Mouse (Mus musculus) megakaryocyte-erythroid progenitor cell, adult 5-6 weeks (primary cell): Measurements from ENCODE around the gene Clec16a. TPM values are rescaled to one million over a fixed set of nuclear protein-coding genes. Genes with fewer than 3 reads are reported as not detected.

Experiments used
- total RNA-seq, 2 experiments: library from RNA; stranded (forward) in 1 of 2; stranded (reverse) in 1 of 2; fragments of 200-1000, 215-1000 nt in 1 of 2; fragments of >200 nt in 1 of 2; fragmentation: Nextera tagmentation in 1 of 2; gene quantifications; 2 replicates each; pipeline ENCODE4 v1.2.3; 2014 to 2017

Gene Clec16a
- total RNA-seq, 2 experiments from 2014 or later, result 6.3 to 13.2 TPM

Other genes starting within 250 kb of the Clec16a start
- not detected in 2 replicates for gene Emp2, start 231.4 kb upstream of the Clec16a start, total RNA-seq (2014; fragmentation: Nextera tagmentation)
- gene Emp2, start 231.4 kb upstream of the Clec16a start, total RNA-seq (2017), result not detected in 2 replicates
- not detected in 2 replicates for gene Tekt5, start 149.8 kb upstream of the Clec16a start, total RNA-seq (2014; fragmentation: Nextera tagmentation)
- 0.19 TPM in 1 of 2 replicates, not detected in the other for gene Tekt5, start 149.8 kb upstream of the Clec16a start, total RNA-seq (2017)
- gene Nubp1, start 133.4 kb upstream of the Clec16a start, total RNA-seq (2014; fragmentation: Nextera tagmentation), result 39.1 and 51.6 TPM in 2 replicates
- 46.8 and 51.8 TPM in 2 replicates for gene Nubp1, start 133.4 kb upstream of the Clec16a start, total RNA-seq (2017)
- gene Tvp23a, start 98.0 kb upstream of the Clec16a start, total RNA-seq (2014; fragmentation: Nextera tagmentation), result not detected in 2 replicates
- gene Tvp23a, start 98.0 kb upstream of the Clec16a start, total RNA-seq (2017), result 0.30 TPM in 1 of 2 replicates, not detected in the other
- gene Ciita, start 65.3 kb upstream of the Clec16a start, total RNA-seq (2014; fragmentation: Nextera tagmentation), result 1.8 TPM in 1 of 2 replicates, not detected in the other
- gene Ciita, start 65.3 kb upstream of the Clec16a start, total RNA-seq (2017), result 0.70 and 1.3 TPM in 2 replicates
- gene Dexi, start 2.3 kb upstream of the Clec16a start, total RNA-seq (2014; fragmentation: Nextera tagmentation), result 12.5 and 13.2 TPM in 2 replicates
- 1.8 and 3.2 TPM in 2 replicates for gene Dexi, start 2.3 kb upstream of the Clec16a start, total RNA-seq (2017)
- gene Socs1, start 240.2 kb downstream of the Clec16a start, total RNA-seq (2014; fragmentation: Nextera tagmentation), result 0.39 and 1.4 TPM in 2 replicates
- 0.80 and 1.1 TPM in 2 replicates for gene Socs1, start 240.2 kb downstream of the Clec16a start, total RNA-seq (2017)
- not detected in 2 replicates for gene Tnp2, start 243.3 kb downstream of the Clec16a start, total RNA-seq (2014; fragmentation: Nextera tagmentation)
- gene Tnp2, start 243.3 kb downstream of the Clec16a start, total RNA-seq (2017), result not detected in 2 replicates
- gene Prm3, start 245.6 kb downstream of the Clec16a start, total RNA-seq (2014; fragmentation: Nextera tagmentation), result not detected in 2 replicates
- gene Prm3, start 245.6 kb downstream of the Clec16a start, total RNA-seq (2017), result not detected in 2 replicates